Mouse (Mus musculus): ENCODE measurements at regions not wholly inside any gene's neighbourhood (a gene's known extent, or its start where the extent isn't known, plus 50 kb on each side); places are given as distances from the start of the nearest gene placed in this dataset.

DNA sequence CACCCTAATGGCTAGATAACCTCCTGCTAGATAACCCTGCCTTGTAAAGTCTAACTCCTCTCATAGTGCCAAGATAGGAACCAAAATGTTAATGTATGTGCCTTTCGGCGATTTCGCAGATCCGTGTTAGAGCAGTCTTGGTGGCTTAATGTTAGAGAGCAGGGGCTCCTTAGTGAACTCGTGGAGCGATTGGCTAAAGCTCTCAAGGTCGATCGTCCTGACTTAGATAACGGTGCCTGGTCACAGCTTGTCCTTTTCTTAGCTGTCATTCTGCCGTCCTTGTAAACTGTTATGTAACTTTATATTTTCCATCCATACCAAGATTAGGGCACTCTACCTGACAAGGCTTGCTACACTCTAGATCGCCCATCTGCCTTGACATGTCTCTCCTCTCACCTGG is 119.5 kb upstream of the Prox1 start:
- no peak for DNase-seq

GRCm38 (mm10) chr1:190286481-190287145 is 116.1 kb upstream of the Prox1 start:
- DNase-seq: no peak

- DNase-seq: no peak
Measured at GRCm38 (mm10) chr1:190285636-190286035, 115.1 kb upstream of the Prox1 start.

DNA sequence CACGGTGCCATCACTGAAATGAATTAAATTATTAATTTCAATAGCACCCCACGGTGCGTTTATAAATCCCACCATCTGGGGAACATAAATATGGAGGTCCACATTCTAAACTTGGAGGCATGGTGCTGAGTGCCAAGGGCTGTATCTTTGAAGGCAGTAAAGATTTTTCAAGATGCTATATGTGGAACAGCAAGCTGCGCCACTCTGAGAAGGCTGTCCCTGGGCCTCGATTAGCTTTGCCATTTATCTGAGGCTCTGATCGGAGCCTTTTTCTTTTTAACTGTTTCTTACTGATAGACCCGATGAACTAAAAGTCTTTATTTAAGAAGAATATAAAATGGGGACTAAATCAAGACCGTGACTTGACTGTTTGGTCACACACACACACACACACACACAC is 114.5 kb upstream of the Prox1 start:
- no peak for DNase-seq

DNA sequence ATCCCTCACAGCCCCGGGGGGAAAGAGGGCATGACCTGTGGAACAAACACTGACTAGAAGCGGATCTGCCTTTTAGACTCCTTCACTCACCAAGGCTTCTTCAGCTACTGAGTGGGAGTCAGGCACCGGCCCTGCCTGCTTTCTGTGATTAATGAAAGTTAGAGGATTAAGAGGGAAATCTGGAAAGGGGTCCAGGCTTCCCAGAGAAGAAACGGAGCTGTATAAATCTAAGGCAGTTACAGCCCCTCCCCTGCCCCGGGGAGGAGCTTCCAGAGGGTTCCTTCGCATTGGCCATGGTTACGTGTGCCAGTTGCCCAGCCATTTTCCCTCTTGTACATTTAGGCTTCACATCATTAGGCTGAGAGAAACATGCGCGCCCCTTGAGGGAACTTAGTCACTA is 113.6 kb upstream of the Prox1 start:
- DNase-seq: no peak

DNA sequence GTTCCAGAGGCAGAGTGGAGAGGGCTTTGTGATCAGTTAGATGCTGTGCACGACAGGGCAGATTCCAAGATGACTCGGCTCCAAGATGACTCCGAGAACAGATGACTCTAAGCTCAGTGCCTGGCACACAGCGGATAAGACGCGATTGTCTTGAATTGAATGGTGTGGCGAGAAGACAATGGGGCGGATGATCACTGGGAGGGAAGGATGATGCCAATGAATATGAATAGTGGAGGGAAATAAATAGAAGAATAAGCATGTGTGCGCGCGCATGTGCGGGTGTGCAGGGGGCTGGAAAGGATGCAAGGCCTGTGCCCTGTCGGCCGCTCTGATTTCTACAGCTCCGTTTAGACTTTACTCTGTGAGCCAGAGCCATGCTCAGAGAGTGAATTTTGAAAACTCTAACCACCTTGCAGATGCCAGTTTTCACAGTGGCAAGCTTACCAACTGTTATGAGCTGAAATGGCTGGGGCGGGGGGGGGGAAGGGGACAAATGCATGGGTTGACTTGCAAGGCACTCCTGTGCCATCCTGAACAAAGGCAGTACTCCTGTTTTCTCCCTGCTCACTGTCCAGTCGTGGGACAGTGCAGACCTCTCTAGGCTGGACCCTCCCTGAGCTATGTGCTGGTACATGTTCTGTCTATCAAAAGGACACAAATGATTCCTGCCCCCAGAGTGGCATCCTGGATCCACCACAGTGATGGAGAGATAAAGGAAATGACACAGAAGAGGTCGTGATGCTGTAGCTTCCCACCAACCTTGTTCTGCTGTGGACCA is 109.8 kb upstream of the Prox1 start:
- no peak for DNase-seq

- no peak for DNase-seq
Measured at GRCm38 (mm10) chr1:190274911-190275310, 104.4 kb upstream of the Prox1 start.

DNA sequence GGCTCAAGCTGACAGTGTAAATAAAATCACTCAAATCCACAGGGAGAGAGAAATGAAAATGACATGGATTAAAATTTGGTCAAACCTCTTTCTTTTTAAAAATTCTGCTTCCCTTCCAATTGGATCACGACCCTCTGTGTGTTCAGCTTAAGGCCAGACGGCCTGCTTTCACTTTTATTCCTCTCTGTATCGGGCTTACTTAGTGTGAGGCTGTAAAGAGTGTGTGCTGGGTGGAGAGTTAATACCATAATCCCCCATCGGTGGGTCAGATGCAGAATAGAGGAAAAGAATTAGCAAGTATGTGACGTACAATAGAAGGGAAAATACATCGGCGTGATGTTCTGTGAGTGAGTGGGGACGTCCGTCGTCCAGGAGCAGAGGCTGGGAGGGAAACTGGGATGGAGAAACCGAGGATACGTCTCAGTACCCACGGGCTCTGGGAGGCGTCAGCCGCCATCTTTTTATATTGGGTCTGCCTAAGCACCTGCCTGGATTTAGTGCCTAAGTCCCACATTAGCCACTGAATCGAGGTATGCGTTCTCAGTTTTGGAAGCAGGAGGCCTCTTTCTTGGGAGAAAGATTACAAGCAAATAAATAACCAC is 100.4 kb upstream of the Prox1 start:
- DNase-seq: no peak

DNA sequence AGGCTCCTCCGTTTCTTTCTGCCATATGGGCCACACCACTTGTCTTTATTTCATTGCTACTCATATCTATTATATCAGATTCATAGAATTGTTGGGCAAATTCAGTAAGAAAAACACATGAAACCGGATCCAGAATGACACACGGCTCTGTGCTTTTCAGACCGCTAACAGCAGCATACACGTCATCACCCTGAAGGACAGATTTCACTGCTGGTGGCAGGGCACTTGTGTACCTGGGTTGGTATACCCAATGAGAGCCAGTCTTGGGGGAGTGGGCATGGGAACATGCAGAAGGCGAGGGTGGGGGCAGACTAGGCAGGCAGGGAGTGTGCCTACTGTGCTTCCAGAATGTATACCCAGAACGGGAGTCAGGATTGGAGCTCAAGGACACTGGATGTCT is 98.7 kb upstream of the Prox1 start:
- no peak for DNase-seq

DNA sequence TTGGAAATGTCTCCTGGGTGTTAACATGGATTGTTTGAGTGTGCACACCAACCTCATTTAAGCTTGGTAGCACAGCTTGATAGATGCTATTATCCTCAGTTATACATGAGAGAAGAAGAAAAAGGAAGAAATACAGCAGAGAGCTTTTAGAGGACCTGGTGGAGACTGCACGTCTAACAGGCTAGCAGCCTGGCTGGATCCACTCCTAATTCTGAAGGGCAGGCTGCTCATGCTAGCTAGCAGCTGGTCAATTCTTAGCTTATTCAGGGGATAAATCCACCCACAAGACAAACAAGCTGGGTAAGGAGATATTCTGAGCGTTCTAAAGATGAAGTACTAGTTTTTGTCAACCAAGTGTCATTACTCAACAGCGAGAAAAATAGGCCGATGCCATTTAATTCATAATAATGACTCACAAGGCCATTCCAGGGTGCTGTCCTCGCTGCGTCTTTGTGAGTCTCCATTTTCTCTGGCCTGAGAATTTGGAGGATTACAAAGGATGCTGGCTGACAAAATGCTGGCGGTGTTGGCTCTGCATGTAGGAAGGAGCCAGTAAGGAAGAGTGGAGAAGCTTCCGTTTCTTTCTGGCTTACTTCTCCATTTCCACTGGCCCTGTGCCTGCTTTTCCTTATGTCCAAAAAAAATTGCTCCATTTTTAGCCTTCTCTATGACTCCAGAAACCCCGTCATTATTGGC is 94.7 kb upstream of the Prox1 start:
- DNase-seq: peak; percentile 22 to 46

DNA sequence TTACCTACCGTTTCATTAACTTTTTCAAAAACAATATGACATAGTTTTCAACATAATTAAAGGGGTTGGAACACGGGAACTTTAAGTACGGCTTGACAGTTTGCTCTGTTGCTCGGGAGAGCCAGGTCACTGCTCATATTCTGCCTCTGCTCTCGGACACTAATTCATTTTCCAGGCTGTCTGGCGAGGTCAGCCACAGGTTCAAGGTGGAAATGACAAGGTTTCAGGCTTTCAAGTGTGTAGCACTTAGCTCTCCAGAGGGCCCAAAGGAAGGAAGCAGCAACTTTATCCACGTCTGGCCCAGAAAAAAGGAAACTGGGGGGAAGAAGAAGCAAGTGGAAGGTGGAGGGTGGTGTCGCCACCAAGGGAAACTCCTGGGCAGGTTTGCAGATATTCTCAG is 94.0 kb upstream of the Prox1 start:
- no peak for DNase-seq

GRCm38 (mm10) chr1:190263620-190264019 is 93.1 kb upstream of the Prox1 start:
- DNase-seq: no peak

GRCm38 (mm10) chr1:190259576-190259975 is 89.1 kb upstream of the Prox1 start:
- DNase-seq: no peak

DNA sequence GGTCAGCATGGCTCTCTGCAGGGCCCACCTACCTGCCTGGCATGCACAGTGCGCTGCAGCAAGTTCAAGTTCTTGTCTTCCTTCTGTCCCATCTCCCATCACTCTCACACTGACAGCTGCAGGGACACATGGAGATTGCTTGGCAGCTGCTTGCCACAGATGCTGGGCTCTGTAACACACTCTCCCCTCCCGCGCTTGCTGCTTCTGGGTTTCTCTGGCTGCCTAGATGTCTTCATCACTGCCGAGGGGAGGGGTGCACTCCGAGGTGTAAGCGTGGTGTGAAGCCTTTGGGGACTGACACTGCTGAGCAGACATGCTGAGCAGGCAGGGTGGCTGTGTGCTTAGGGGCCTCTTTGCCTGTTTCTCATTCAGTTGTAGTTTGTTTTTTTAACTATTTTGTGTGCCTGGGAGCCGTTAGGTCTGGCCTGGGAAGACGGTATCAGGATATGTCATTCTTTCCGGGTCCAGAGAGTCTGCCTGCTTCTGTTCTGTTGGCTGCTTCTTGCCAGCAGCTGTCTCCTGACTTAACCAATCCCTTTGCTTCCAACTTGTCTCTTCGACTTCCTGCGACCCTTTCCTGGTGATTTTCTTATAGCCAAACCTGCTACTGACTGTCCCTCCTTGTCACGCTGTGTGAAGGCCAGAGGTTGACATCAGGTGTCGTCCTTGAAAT is 80.2 kb upstream of the Prox1 start:
- DNase-seq: no peak

DNA sequence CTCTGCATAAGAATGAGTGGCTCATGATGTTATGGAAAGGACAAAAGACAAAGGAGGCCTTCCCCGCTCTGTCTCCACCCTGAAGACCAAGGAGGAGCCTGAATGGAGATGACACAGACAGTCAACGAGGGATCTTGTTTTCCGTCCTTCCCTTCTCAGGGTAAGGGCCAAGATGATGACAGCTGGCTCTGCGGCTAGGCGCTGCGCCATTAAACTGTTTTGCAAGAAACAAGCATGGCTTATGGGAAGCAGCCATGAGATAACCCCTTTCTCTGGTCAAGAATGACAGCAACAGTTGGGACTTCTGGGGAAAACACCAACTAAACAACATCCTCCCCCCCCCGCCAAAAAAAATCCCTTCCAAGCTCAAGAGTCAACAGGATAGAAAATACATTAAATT is 72.0 kb upstream of the Prox1 start:
- DNase-seq: no peak

DNA sequence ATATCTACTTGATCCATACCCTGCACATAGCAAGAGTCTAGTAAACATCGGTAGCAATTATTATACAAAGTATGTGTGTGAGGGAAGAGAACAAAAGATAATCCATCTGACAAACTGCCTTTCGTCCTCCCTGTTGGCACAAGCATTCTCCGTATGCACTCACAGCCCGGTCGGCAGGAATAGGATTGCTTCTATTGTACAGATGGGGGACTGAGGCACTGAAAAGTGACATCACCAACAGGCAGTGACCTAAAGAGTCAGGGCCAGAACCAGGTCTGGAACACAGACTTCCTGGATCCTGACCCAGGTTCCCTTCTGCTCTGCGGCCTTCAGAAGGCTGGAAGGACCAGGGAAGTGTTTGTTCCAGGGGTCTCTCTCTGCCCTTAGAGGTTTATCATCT is 69.3 kb upstream of the Prox1 start:
- no peak for DNase-seq

DNA sequence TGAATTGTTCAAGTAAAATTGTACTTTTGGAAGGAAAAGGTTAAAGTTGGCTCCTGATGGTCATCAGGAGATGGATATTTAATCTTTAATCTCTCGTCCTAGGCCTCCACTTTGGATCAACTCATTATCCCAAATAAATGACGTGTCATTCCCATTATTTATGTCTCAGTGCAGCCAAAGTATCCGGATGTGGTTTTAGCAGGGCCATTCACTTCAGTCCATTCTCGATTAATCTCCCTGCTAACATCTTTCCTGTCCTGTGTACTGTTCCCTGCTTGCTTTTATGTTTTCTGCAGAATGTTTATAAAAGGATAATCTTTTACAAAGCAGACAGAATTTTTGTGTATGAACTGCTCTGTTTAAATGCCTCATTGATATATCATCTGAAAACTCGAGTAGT is 60.4 kb upstream of the Prox1 start:
- no peak for DNase-seq

DNA sequence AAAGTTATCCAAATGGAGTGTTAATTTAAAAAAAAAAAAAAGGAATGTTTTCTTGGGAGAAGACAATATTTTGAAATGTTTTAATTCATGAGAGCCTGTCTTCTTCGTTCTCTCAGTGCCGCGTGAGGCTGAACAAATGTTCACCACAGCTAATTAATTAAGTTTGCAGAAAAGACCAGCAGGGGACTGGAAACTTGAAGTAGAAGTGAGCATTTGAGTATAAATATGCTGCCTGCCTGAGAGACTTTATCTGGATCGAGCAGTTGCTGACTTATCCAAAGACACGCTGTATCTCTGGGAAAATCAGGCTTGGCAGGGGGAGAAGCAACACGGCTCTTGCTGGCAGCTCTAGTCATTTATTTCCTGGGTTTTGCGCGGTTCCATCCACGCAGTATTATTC is 49.9 kb upstream of the Prox1 start:
- DNase-seq: no peak
